Mouse (Mus musculus): ENCODE results near the gene Fiz1.

Gene Fiz1

GRCm38 (mm10) chr7:5014251-5015117 lies at the start of gene Fiz1, which contains the start of gene Zfp524:
TSS of gene Fiz1 (minus strand) at chr7:5014697.
TSS of gene Zfp524 (plus strand) at chr7:5014415.
- peak; percentile 91 for DNase-seq (ENCODE audit: low spot score)

DNA sequence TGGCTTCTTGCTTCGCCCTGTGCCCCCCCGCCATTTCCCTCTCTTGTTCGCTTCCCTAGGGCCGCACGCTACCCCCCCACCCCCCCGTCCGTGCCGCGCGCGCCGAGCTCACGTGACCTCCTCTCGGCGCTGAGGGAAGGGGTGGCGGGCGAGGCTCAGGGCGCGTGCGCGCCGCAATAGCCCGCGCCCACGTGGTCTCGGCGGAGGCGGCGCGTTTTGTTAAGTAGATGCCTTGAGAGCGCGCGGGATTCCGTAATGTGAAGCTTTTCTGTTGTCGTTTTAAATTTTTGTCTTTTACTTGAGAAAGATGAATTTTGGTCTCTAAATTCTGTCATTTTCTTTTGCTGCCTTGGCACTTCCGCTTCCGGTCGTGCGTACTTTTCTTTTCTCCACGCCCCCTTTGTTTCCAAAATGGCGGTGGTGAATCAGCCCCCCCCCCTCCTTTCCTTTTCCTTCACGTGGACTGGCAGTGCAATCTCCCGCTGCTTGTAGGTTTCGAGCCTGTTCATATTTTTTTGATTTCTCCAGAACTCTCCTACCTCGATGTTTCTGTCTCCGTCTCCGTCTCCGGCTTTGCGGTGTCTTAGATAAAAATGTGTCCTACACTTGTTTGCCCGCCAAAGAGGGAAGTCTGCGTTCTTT lies 48.0 kb upstream of the Fiz1 start:
- no peak for DNase-seq (ENCODE audit: low spot score)

- DNase-seq (ENCODE audit: low spot score) = peak; percentile 90
These were observed 47.4 kb upstream of the Fiz1 start, which contains the start of gene U2af2 for GRCm38 (mm10) chr7:5061774-5062359. TSS of gene U2af2 (plus strand) at chr7:5062143.

GRCm38 (mm10) chr7:5060944-5061773 lies 46.7 kb upstream of the Fiz1 start:
- peak; percentile 96 for DNase-seq (ENCODE audit: low spot score)

DNA sequence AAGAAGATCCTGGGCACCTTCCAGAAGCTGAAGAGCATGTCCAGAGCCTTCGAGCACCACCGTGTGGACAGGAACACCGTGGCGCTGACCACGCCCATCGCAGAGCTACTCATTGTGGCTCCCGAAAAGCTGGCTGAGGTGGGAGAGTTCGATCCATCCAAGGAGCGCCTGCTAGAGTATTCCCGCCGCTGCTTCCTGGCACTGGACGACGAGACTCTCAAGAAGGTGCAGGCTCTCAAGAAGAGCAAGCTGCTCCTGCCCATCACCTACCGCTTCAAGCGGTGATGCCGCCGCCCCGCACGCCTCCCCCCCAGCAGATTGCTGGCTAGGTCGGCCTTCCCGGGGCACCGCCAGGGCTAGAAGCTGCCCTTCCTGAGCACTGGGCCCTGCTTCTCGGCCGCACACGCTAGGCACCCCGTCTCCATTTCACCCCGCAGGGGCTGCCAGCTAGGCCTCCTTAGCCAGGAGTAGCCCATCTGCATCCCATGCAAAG lies 45.8 kb upstream of the Fiz1 start:
- peak; percentile 72 for DNase-seq (ENCODE audit: low spot score)

- no peak for DNase-seq (ENCODE audit: low spot score)
These were observed 44.9 kb upstream of the Fiz1 start for GRCm38 (mm10) chr7:5059421-5059820.

DNA sequence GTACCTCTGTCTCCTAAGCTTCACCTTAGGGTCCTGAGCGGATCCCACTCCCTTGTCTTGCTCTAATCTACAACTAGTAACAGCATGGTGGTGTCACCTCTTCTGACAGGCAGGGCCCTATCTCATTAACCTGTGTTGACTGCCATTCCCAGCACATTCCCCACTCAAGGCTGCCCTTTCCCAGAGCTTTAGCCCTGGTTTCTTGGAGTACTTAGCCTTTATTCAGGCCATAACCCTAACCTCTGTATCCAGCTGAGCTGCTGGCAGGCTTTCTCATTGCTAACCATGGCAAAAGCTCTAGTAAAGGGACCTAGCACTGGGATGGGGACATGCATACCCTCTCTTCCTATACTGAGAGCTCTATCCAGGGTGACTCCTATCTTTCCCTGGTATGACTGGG lies 44.1 kb upstream of the Fiz1 start:
- DNase-seq (ENCODE audit: low spot score) = no peak

DNA sequence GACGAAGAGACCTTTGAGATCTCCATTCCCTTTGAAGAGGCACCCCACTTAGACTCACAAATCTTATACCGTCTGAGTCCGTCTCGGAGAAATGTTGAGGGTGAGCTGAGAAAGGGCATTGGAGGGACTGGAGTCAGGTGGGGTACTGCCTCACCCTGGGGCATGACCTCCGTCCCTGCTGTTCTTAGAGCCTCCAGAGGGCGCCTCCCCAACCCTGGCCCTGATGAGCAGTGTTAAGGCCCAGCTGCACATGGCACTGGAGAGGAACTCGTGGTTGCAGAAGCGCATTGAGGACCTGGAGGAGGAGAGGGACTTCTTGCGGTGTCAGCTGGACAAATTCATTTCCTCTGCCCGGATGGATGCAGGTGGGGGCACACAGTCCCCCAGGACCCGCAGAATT lies 43.3 kb upstream of the Fiz1 start:
- DNase-seq (ENCODE audit: low spot score) = no peak

DNA sequence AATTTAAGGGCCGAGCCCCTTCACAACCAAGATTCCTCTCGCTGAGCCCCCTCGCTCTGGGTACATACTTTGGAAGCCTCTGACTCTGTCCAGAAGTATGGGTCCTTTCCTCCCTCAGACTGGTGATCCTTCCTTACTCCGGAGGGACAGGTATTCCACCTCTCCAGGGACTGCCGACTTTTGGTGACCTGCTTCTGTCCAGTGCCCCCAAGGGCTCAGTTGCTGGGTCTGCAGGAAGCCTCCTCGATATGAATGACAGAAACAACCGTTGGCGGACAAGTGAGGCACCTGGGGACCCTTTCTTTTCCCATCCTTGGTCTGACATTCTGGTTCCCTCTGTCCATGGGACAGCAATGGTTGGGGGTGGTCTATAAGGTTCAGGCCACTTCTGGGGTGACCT lies 42.9 kb upstream of the Fiz1 start:
- DNase-seq (ENCODE audit: low spot score) = no peak

GRCm38 (mm10) chr7:5056651-5057263 lies 42.3 kb upstream of the Fiz1 start:
- DNase-seq (ENCODE audit: low spot score) = no peak

DNA sequence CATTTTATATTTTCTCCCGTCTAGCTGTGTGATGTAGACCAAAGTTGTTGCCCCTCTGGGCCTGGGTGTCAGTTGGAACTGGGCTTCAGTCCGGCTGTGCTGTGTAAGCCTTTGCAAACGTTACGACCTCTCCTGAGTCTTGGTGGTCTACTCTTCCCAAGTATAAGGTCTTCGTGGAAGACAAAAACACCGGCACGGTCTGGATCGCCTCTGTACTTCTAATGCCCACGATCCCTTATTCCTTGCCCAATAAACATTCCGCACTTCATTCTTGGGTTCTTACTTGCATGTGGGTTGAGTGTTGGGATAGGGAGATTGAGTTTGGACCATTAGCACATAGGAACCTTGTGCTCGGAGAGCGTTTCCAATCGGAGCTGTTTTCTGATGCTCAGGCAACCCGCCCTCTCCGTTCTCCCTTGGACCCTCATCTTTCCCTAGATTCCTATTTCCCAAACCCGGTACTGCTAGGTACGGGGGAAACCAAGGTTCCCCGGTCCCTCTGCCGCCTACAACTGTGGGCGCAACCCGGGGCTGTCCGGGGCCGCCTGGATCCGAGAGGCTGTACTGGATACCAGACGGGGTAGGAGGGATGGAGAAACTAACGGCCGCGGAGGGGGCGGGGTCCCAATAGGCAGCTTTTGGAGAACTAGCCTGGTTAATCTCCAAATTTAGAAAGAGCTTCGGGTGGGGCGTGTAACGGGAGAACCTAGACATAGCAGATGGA lies 39.1 kb upstream of the Fiz1 start:
- no peak for DNase-seq (ENCODE audit: low spot score)

DNA sequence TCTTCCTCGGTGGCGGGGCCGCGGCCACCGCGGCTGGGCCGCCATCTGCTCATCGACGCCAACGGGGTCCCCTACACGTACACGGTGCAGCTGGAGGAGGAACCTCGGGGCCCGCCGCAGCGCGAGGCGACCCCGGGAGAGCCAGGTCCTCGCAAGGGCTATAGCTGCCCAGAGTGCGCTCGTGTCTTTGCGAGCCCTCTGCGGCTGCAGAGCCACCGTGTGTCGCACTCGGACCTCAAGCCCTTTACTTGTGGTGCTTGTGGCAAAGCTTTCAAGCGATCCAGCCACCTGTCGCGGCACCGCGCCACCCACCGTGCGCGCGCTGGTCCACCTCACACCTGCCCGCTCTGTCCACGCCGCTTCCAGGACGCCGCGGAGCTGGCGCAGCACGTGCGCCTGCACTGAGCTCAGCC lies 38.4 kb upstream of the Fiz1 start:
- no peak for DNase-seq (ENCODE audit: low spot score)

GRCm38 (mm10) chr7:5052438-5052837 lies 37.9 kb upstream of the Fiz1 start:
- DNase-seq (ENCODE audit: low spot score) = no peak

GRCm38 (mm10) chr7:5051193-5052192 lies 37.0 kb upstream of the Fiz1 start, which contains the start of gene Zfp580:
TSS of gene Zfp580 (plus strand) at chr7:5051538.
- DNase-seq (ENCODE audit: low spot score) = peak; percentile 50

DNA sequence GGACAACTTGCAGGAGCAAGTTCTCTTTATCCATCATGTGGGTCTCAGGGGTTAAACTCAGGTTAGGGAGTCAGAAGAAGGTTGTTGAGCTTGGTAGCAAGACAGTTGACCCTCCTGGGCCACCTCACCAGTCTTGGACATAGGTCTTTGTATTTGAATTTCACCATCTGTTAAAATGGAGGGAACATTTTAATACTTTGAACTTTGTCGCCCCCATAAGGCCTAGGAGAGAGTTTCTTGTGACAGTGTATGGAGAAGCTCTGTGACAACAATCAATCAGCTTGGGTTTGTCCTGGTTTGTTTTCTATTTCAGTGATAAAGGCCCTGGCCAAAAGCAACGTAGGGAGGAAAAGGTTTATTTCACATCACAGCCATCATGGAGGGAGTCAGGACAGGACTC lies 32.8 kb upstream of the Fiz1 start:
- no peak for DNase-seq (ENCODE audit: low spot score)

DNA sequence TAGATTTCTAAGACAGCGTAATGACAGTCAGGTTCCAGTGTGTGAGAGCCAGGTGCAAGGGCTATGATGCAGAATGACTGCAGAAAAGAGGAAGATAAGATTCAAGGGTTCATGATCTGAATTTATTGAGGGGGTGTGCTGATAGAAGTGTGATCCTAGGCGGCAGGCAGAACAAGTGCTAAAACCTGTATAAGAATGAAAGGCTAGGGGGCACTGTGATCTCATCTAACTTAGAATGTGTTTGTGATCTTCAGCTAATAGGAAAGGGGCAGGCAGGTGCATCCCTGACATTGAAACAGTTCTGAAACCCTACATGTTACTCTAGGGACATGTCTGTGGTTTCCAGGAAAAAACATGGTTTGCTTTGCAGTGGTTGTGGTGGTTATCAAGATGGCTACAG lies 31.6 kb upstream of the Fiz1 start:
- no peak for DNase-seq (ENCODE audit: low spot score)

GRCm38 (mm10) chr7:5044981-5045380 lies 30.5 kb upstream of the Fiz1 start:
- DNase-seq (ENCODE audit: low spot score) = no peak

DNA sequence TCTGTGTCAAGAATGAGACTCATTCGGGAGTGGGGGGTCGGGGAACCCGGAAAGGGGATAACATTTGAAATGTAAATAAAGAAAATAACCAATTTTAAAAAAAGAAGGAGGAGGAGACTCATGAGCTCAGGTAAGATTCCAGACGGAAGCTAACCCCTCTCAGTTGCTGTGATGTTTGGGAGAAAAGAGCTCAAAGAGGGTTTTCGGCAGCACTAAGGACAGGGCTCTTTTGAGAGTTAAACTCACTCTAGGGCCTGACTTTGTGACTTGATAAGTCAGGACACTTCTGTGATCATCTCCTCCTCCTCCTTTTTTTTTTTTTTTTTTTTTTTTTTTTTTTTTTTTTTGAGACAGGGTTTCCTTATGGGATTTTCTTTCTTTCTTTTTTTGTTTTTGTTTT lies 24.4 kb upstream of the Fiz1 start:
- DNase-seq (ENCODE audit: low spot score) = no peak

- DNase-seq (ENCODE audit: low spot score) = peak; percentile 88
These were observed 23.7 kb upstream of the Fiz1 start, which contains the start of gene Zfp784 for GRCm38 (mm10) chr7:5038109-5038732. TSS of gene Zfp784 (minus strand) at chr7:5038446.
